Mouse (Mus musculus) cerebellum, adult 11-12 months (tissue): Measurements from ENCODE around the gene Bicc1.

Source experiments
- DNase-seq: peaks from one replicate; pipeline ENCODE4 v3.0.0; 2022

Bicc1 gene

GRCm38 (mm10) chr10:71156569-71156968 lies 2.9 kb downstream of the Bicc1 start:
- no peak for DNase-seq

- DNase-seq = no peak
Measured at GRCm38 (mm10) chr10:71153610-71154009, 5.9 kb downstream of the Bicc1 start.

DNA sequence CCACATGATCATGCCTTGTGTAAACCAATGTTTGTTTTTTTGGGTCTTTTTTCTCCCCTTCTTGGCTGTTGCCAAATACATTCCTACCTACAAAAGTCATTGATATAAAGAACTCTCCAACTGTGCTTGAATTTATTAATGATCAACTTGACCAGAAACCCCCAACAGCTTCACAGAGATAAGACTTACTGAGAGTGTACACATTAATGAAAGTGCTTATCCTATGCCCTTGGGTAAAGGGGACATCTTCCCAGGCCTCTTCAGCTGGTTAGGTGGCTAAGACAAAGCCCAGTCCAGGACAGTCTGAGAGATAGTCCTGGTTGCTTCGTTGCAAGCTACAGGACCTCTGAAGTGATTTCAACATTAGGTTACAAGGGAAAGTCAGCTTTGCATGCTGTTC lies 6.4 kb downstream of the Bicc1 start:
- DNase-seq = no peak

DNA sequence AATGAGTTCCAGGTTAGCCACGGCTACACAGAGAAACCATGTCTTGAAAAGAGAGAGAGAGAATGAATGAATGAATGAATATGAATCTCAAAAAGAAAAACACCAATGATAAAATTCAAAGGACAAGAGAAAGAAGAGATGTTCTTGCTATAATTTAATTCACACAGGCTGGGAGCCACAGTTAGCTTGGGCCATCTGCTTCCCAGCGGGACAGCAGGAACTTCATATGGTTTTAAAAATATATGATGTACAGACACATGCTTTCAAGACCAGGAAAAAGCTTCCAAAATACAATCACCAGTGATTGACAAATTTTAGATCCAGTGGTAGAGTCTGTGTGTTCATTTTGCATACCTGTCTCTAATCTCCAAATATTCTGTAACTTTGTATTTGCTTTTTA lies 9.0 kb downstream of the Bicc1 start:
- no peak for DNase-seq

- DNase-seq = no peak
Measured at GRCm38 (mm10) chr10:71148951-71149603, 10.4 kb downstream of the Bicc1 start.

DNA sequence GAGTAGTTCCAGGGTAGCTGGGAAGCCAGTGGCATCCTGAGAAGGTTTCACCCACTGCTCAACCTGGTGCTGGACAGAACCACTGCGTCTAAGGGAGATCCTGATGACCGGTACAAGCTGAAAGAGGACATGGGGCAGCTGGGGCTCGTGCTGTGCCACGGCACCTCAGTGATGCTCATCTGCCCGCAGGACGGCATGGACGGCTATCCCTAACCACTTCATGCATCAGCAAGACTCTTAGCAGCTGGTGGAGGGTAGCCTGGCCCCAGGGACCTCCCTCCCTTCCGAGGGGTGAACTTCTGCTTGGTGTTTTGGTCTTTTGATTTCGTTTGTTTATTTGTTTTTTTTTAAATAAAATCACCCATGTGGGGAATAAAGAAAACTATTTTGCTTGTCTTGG lies 11.3 kb downstream of the Bicc1 start:
- no peak for DNase-seq

DNA sequence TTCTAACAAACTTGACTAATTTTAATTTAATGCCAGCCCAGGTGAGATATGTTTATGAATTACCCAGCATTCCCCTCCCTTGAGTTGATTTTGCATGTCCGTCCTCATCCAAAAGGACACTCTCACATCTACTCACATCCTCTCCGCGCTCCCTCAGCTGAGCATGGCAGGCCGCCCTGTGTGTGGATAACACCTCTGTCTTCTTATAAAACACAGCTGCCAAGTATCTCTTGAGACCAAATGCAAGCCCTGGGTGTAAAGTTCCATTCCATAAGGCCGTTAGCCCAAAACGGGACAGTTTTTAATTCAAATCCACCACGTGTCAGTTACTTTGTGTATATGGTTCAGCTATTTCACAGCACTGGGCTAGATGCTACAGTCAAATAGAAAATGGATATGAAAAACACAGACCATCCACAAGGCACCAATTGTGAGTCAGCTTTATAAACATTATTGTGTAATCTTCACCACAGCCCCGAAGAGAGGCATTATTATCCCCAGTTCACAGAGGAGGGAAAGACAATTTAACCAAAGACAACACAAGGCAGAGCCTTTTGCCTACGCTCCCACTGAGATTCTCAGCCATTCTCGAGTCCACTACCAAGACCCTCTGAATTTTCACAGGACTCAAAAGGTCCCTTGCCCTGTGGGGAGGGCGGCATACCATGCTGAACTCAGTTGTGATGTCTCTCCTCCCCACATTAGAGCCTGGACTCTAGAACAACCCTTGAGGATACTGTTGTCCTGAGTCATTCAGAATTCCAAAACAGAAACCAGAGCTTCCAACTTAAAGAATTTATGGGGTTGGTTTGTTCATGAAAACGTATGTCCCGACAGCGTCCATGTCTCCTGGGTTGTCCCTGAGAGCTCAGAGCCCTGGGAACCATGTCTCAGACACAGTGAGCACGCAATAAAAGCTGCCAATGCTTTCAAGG lies 12.6 kb downstream of the Bicc1 start:
- no peak for DNase-seq

DNA sequence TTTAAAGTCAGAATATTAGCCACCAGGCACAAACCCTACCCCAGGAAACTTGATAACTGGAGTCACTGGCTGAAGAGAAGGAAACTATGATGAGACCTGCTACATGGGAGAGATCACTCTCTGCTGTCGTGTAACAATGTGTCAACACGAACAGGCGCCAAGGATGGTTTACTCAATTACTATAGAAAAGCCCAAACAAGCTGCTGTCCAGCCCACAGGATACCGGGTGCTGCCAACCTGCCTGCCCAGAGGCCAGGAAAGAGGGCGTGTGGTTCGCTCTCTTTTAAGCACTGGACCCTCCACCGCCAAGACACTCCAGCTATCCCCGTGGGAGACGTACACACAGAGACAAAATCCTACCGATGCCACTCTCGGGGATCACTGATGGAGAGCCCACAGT lies 13.7 kb downstream of the Bicc1 start:
- no peak for DNase-seq

DNA sequence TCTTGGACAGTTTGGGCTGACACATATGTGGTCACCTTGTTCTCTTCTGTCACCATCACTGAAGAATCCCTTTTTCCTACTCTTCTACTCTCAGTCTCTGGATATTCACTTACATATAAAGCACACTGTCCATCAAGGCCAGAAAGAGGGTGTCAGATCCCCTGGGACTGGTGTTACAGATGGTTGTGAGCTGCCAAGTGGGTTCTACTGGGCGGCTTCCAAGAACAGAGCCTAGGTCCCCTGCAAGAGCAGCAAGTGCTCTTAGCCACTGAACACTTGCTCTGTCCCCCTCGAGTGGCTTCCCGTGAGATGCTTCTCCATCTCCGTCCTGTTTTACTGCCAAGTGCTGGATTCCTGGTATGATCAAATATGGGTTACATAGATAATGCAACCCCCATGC lies 15.3 kb downstream of the Bicc1 start:
- no peak for DNase-seq

GRCm38 (mm10) chr10:71142568-71142967 lies 16.9 kb downstream of the Bicc1 start:
- no peak for DNase-seq

- DNase-seq = no peak
Measured at GRCm38 (mm10) chr10:71140281-71140845, 19.1 kb downstream of the Bicc1 start.

- DNase-seq = no peak
Measured at GRCm38 (mm10) chr10:71138852-71139197, 20.7 kb downstream of the Bicc1 start.

DNA sequence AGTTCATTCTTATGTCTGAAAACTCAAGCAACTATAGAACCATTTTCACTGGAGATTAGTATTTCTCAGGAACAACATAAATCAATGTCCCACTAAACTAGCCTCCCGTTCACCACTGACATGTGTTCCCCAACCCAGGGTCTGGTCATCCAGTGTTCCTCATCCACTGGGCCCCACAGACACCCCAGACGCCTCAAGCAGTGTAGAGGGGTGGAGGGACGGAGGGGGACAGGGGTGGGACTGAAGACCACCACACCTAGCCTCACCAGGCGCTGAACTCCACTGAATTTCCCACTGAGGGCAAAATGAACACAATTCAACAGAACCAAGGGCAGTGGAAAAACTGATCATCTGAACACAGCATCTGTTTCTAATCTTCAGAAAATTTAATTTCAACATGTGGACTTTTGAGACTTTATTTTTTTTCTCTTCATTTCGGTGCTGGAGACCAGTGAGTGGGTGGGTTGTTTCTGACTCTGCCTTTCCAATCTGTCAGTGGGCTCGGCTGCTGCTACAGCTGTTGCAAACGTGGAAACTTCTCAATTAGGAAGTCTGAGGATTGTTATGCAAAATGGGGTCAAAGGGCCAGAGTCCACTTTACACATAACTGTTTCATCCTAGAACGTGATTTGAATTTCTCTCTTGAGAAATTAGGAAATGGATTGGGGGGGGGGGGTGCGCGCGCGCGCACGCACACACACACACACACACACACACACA lies 21.2 kb downstream of the Bicc1 start:
- DNase-seq = no peak

GRCm38 (mm10) chr10:71137606-71138005 lies 21.9 kb downstream of the Bicc1 start:
- DNase-seq = no peak

- no peak for DNase-seq
Measured at GRCm38 (mm10) chr10:71131333-71131732, 28.2 kb downstream of the Bicc1 start.

- no peak for DNase-seq
Measured at GRCm38 (mm10) chr10:71130261-71130660, 29.2 kb downstream of the Bicc1 start.

DNA sequence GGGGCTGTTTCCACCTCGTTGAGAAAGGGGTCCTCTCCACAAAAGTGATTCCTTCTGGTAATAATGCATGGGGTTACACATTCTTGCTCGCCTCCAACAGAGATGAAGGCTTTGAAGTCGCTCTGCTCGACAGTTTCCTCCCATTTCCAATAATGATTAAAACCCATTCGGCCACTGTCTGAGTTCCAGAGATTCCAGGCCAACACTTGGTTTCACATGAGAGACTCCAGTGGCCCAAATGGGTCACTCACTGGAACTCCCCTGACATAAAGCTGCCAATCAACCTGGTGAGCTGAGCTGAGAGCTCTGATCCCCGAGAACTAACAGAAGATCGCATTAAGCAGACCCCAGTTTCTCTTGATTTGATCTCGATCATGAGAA lies 31.6 kb downstream of the Bicc1 start:
- no peak for DNase-seq

DNA sequence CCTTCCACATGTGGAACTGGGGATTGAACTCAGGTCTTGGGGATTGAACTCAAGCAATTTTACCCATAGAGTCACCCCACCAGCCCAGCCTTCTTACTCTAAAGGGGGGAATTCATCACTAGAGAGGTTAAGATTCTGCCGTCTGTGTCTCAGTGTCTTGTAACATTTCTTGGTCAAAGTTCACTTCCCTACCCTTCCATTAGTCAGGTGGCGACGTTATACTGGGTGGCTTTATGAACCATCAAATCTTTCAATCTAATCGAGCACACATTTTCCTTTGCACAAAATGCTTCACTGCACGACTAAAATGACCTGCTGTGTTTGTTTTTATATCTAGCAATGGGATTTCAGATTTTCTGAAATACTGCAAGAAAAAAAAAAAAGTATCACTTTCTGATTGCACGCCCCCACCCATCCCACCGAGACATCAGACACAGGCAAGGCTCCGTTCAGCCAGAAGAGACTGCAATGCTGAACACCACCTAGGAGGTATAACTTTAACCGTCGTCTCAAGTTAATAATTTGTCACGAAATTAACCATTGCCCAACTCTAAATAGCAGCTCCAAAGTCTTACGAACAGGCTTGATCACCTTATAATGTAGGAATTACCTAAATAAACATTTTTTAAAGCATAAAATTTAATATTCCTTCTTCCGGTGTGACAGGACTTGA lies 32.1 kb downstream of the Bicc1 start:
- DNase-seq = no peak

DNA sequence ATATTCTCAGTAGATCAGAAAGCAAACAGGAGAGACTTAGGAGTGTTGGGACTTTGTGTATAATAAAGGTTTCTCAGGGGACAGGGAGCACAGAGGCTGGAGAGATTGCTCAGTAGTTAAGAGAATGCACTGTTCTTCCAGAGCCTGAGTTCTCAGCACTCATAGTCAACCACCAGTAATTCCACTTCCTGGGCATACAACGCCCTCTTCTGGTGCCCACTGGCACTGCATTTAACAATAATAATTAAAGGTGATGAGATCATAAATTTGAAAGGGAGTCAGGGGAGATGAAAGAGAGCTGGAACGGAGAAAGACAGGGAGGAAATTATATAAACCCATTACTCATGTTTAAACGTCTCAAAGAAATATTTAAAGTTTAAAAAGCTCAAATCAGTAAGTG lies 35.5 kb downstream of the Bicc1 start:
- DNase-seq = no peak

DNA sequence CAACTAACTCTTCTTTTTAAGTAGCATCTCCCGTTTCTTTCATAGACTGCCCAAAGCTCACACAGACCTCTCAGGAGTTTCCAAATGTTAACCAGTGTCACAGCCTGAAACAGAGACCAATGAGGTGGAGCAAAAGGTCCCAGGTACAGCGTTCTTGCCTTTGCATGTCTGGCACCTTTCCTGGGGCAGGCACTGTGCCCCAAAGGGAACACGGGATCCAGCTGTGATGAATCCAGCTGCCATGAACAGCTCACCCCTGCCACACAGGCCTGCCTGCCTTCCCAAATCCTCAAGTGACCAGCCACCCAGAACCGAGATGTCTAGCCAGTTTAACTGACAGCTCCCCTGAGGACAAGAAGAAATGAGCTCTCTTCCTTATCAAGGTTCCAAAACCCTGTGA lies 36.1 kb downstream of the Bicc1 start:
- DNase-seq = no peak

DNA sequence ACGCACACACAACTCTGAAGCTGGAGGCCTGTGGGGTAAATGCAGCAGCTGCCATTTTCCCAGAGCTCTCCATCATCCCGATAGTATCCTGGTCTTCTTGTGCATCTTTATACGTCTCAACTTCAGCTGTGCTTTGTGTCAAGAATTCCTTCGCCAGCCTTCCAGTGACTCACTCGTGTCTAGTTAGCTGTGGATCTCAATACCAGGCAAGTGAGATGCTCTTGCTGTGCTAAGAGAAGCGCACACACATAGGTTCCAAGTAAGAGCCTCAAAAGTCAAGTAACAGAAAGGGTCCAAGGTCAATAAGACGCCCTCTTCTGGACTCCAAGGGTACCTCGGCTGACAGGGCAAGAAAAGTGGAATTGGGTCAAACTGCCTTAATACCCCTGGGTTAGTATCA lies 37.0 kb downstream of the Bicc1 start:
- DNase-seq = no peak

- no peak for DNase-seq
Measured at GRCm38 (mm10) chr10:71120769-71121165, 38.7 kb downstream of the Bicc1 start.
